Mouse (Mus musculus) heart, embryonic 14.5 days (tissue): Measurements from ENCODE around the gene Pacs2. TPM values are rescaled to one million over a fixed set of nuclear protein-coding genes. Genes with fewer than 3 reads are reported as not detected.

Experiments
- ATAC-seq: fragments of 200-750 bp; cut with Nextera tagmentation; 2 replicates; pipeline ENCODE4 v1.8.0; 2017; ENCODE audit warnings: low read depth, moderate TSS enrichment; ENCODE audit not compliant: insufficient number of reproducible peaks, insufficient read depth, low FRiP score
- H3K27ac ChIP-seq, 2 experiments: fragments of 200-500 bp in 1 of 2; fragments of 300-500 bp in 1 of 2; sonication (generic) in 1 of 2; replicated peaks in 1 of 2; 2 replicates each; pipeline ENCODE4 v1.5.1; 2012 to 2014; ENCODE audit warnings: low read depth in 2 of 2, low read length in 2 of 2, control low read depth in 1 of 2, mild to moderate bottlenecking in 1 of 2, mixed read lengths in 1 of 2; ENCODE audit not compliant: control insufficient read depth in 1 of 2, insufficient read depth in 1 of 2
- H3K27me3 ChIP-seq: fragments of 300-500 bp; sonication (generic); 2 replicates; pipeline ENCODE4 v1.6.1; 2014; ENCODE audit warnings: mild to moderate bottlenecking, low read length, control low read depth; ENCODE audit not compliant: control insufficient read depth, insufficient read depth
- H3K36me3 ChIP-seq: fragments of 300-500 bp; sonication (generic); 2 replicates; pipeline ENCODE4 v1.6.1; 2014; ENCODE audit warnings: mild to moderate bottlenecking, control low read depth, low read length, mixed read lengths; ENCODE audit not compliant: control insufficient read depth, insufficient read depth
- H3K4me1 ChIP-seq, 2 experiments: fragments of 200-500 bp in 1 of 2; fragments of 300-500 bp in 1 of 2; sonication (generic) in 1 of 2; 2 replicates each; pipeline ENCODE4 v1.6.1; 2012 to 2014; ENCODE audit warnings: low read length in 2 of 2, control low read depth in 1 of 2, mixed read lengths in 1 of 2; ENCODE audit not compliant: control insufficient read depth in 2 of 2, insufficient read depth in 2 of 2
- H3K4me2 ChIP-seq: fragments of 300-500 bp; sonication (generic); 2 replicates; pipeline ENCODE4 v1.6.1; 2014; ENCODE audit warnings: mild to moderate bottlenecking, low read length
- H3K4me3 ChIP-seq, 2 experiments: fragments of 200-500 bp in 1 of 2; fragments of 300-500 bp in 1 of 2; sonication (generic) in 1 of 2; 2 replicates each; pipeline ENCODE4 v1.5.1; 2012 to 2014; ENCODE audit warnings: low read length in 2 of 2, mild to moderate bottlenecking in 2 of 2, control low read depth in 1 of 2, low read depth in 1 of 2, moderate library complexity in 1 of 2; ENCODE audit not compliant: control insufficient read depth in 1 of 2, insufficient read depth in 1 of 2
- H3K9ac ChIP-seq: fragments of 300-500 bp; sonication (generic); 2 replicates; pipeline ENCODE4 v1.6.1; 2014; ENCODE audit warnings: mild to moderate bottlenecking, low read length
- H3K9me3 ChIP-seq: fragments of 300-500 bp; sonication (generic); 2 replicates; pipeline ENCODE4 v1.6.1; 2016; ENCODE audit warnings: low read length, control low read depth; ENCODE audit not compliant: control insufficient read depth
- WGBS: fragments of 180-500 bp; shearing (Covaris S2); extraction: QIAGEN DNeasy Blood & Tissue Kit; methylation state at CpG from one replicate; pipeline ENCODE4 v1.1.7; 2014; 5-methylcytosine and 5-hydroxymethylcytosine counted together
- polyA plus RNA-seq: library from polyadenylated mRNA; unstranded; fragments of >200 nt; fragmentation: Nextera tagmentation; extraction: Ambion mirVana; gene quantifications from 2 replicates; pipeline ENCODE4 v1.2.1, GENCODE M21; 2014

Gene Pacs2
- polyA plus RNA-seq, 1 experiment from 2014 or later: 7.6 TPM

DNA sequence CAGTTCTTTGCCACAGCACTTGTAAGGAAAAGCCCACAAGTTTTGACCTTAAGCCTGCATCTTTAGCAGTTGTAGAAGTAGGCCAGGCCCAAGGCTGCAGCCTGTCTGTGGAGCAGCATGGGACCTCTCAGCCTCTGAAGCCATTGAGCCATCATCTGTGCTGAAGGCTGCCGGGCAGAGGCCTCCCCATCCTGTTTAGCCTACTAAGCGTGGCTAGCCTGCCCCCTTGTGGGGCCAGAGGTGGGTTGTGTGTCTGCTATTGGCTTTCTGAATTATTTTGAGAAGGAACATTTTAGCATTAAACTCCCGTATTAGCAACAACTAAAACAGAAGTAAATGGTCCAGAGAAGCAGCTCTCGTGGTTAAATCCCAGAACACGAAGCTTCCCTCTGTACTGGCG lies 88.2 kb downstream of the Pacs2 start:
- Histone ChIP-seq H3K4me3 (no peak overlapping the region), H3K9me3 (no peaks in the 10 kb centered on the region), H3K27me3 (no peaks in the 10 kb centered on the region), H3K4me2 (no peak overlapping the region), H3K4me1 (peaks cover 32 to 53% of the 10 kb centered on the region in 2 experiments), H3K9ac (no peak overlapping the region), H3K27ac (no peak overlapping the region), H3K36me3 (0 out of 2 replicates have a peak, but pooled peaks cover 3% of the 10 kb centered on the region)
- WGBS: 64% methylated on average over 6 of the region's 6 CpGs
- no peak for ATAC-seq

DNA sequence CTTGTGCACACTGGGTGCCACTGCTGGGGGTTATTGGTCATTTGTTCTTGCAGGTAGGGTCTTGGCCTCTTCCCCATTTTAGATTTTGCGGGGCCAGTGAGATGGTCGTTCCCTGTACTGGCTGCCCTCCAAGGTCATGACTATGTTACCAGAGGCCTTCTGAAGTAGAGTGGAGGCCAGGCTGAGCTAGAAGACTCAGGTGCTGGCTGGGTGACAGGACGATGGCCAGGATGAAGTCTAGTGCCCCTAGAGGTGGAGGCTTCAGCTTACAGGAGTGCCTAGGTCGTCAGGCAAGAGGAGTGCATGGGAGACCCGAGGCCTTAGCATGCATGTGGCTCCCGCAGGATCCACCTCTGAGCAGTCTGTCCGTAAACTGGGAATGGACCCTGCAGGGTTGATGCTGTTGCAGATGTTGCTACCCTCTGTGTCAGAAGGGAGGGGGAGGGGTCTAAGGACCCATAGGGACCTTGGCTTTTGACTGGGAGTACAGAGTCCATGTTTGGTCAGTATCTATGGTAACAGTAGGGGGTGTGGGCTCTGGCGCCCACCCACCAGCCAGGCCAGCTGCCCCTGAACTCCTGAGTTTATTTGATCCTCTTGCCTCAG lies 89.6 kb downstream of the Pacs2 start:
- H3K9me3 ChIP-seq: no peaks in the 10 kb centered on the region
- H3K36me3 ChIP-seq: 0 out of 2 replicates have a peak, but pooled peaks cover 3% of the 10 kb centered on the region
- H3K27ac ChIP-seq: no peak overlapping the region
- WGBS: 75% methylated on average over 8 of the region's 8 CpGs
- H3K27me3 ChIP-seq: no peaks in the 10 kb centered on the region
- no peak overlapping the region for H3K4me2 ChIP-seq
- ATAC-seq: no peak; the same call in 1 of the 2 replicates
- H3K4me1 ChIP-seq: peaks cover 29 to 59% of the 10 kb centered on the region in 2 experiments
- no peak overlapping the region for H3K9ac ChIP-seq
- H3K4me3 ChIP-seq: no peak overlapping the region

DNA sequence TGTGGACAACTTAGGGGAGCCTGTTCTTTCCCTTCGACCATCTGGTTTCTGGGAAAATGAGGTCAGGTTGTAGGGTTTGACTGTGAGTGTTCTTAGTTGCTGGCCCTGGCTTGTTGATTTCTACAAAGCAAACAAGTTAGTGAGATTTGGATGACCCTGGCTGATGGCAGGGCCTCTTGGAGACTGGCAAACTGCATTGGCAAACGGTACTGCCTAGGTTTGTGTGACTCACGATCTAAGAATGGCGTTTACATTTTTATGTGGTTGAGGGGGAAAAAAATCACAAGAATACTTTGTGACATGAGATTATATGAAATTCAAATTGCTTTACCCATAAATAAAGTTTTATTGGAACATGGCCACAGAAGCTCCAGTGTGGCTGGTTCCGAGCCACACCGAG lies 92.1 kb downstream of the Pacs2 start:
- Histone ChIP-seq H3K27ac (no peak overlapping the region), H3K36me3 (0 out of 2 replicates have a peak, but pooled peaks cover 3% of the 10 kb centered on the region), H3K4me2 (no peak overlapping the region), H3K27me3 (no peaks in the 10 kb centered on the region), H3K4me3 (no peak overlapping the region), H3K9me3 (no peaks in the 10 kb centered on the region), H3K9ac (no peak overlapping the region), H3K4me1 (peaks cover 13 to 43% of the 10 kb centered on the region in 2 experiments)
- ATAC-seq: no peak
- 87% methylated on average over 6 of the region's 6 CpGs for WGBS

DNA sequence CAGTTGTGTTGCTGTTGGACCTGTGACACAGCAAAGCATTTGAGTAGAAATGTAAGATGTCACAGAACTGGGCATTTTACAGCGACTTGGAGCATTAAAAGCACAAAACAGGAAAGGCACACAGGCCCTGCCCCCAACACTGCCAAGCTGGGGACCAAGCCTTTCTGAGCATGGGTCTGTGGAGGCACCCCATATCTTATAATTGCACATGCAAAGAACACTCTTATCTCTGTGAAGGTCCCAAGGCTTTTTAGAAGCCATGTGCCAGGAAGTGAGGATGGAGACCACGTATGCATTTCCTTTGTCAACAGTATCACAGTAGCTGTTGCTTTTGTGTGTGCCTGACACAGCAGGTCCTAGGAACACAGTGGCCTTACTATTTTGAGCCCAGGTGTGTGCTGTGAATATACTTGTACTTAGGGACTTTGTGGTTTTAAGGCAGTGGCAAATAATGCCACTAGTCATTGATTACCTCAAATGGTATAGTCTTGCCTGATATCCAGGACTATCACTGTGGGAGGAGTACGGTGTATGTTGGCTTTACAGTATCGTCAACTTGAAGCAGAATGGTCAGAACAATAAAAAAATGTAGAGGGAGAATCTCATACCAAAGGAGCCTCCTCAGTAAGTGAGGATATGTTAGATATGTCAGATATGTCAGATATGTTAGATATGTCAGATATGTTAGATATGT lies 93.3 kb downstream of the Pacs2 start:
- Histone ChIP-seq H3K4me2 (no peak overlapping the region), H3K4me1 (peaks cover 13 to 37% of the 10 kb centered on the region in 2 experiments), H3K9me3 (no peaks in the 10 kb centered on the region), H3K36me3 (peaks cover 11% of the 10 kb centered on the region), H3K9ac (no peak overlapping the region), H3K4me3 (no peak overlapping the region), H3K27me3 (no peaks in the 10 kb centered on the region), H3K27ac (no peak overlapping the region; a peak in 1 of 4 replicates)
- ATAC-seq: no peak
- 69% methylated on average over 4 of the region's 4 CpGs for WGBS

DNA sequence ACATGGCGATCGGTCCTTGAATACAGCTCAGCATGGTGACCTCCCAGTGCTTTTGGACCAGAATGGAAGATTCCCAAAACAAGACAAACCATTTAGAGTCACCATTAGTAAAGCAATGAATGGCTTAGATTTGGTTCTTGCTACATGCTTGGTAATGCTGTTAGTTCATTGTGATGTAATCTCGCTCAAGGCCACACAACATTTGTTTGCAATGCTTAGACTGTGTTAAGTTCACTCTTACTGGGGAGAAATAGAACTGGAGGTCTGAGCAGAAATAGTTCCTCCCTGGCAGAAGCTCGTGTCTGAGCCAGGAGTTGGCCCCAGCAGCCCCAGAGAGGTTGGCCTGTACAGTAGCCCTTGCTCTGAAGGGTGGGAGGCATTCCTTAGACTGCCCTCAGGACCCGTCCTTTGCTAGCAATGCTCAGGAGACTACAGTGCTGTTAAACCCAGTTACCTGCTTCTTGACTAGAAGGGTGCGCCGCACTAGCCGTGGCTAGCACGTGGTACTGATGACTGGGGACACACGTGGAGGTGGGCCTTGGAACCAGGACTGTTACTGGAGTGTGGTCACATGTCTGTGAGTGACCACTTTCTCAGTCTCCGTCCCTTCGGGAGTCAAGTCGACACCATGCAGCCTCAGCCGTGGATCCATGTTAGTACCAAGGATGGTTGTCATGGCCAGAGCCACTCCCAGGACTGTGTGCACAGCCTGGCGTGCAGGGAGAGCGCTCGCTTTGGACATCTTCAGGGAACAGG lies 94.4 kb downstream of the Pacs2 start:
- Histone ChIP-seq H3K9ac (no peak overlapping the region), H3K4me1 (peaks cover 11 to 29% of the 10 kb centered on the region in 2 experiments), H3K27me3 (no peaks in the 10 kb centered on the region), H3K4me2 (no peak overlapping the region), H3K36me3 (peaks cover 20% of the 10 kb centered on the region), H3K9me3 (no peaks in the 10 kb centered on the region), H3K4me3 (no peak overlapping the region), H3K27ac (no peak overlapping the region)
- ATAC-seq: peak; percentile 11; the same call in 1 of the 2 replicates
- 84% methylated on average over 17 of the region's 17 CpGs for WGBS

DNA sequence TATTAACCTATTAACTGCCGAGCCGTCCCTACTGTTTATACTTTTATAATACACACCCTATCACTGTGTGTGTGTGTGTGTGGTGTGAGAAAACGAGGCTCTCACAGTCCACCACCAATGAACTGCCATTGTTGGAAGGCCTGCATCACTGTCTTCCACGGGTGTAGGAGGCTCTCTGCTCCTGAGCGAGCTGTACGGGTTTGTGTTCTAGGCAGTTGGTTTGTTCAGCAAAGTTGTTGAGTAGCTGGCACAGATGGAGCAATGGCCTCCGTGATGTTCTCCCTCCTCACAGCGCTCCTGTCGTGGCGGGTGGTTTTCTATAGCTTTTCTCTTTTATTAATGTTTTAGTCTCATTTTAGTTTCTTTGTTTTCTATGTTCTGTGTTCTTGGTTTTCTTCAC lies 95.5 kb downstream of the Pacs2 start:
- 91% methylated on average over 10 of the region's 10 CpGs for WGBS

DNA sequence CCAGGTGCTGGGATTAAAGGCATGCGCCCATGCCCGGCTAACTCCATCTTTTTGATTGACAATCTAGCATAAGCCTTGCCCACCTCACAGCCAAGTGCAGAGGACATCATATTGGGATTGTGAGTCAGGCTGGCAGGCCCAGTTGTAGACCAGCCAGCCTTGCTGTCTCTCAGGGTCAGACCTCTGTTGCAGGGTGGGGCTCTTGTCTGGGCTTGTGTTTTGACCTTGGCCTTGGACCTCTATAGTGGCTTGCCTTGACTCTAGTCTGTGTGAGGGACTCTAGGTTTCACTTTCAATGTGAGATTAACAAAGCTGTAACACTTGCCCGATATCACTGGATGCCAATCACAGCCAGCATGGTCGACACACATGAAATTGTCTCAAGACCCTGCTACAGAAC lies 99.8 kb downstream of the Pacs2 start:
- 79% methylated on average over 4 of the region's 4 CpGs for WGBS

More for the DNA sequence above, 95.5 kb downstream of the Pacs2 start:
- peaks cover 29% of the 10 kb centered on the region for H3K36me3 ChIP-seq
- H3K27ac ChIP-seq: no peak overlapping the region
- peaks cover 9 to 27% of the 10 kb centered on the region in 2 experiments; a peak in 3 of 4 replicates for H3K4me1 ChIP-seq
- no peak for ATAC-seq
- H3K9me3 ChIP-seq: no peaks in the 10 kb centered on the region
- no peak overlapping the region for H3K9ac ChIP-seq
- H3K4me3 ChIP-seq: no peak overlapping the region
- H3K27me3 ChIP-seq: no peaks in the 10 kb centered on the region
- H3K4me2 ChIP-seq: no peak overlapping the region

More for the DNA sequence above, 99.8 kb downstream of the Pacs2 start:
- Histone ChIP-seq H3K4me2 (no peak overlapping the region), H3K4me1 (peaks cover 2 to 9% of the 10 kb centered on the region in 2 experiments; a peak in 2 of 4 replicates), H3K27me3 (no peaks in the 10 kb centered on the region), H3K27ac (no peak overlapping the region), H3K4me3 (no peak overlapping the region), H3K9me3 (no peaks in the 10 kb centered on the region), H3K9ac (no peak overlapping the region), H3K36me3 (peaks cover 66% of the 10 kb centered on the region)
- no peak for ATAC-seq
